Mouse (Mus musculus) lung, embryonic 14.5 days (tissue): Measurements from ENCODE around the gene Igsf8. TPM values are rescaled to one million over a fixed set of nuclear protein-coding genes. Genes with fewer than 3 reads are reported as not detected.

ENCODE experiments used
- ATAC-seq: fragments of 200-750 bp; cut with Nextera tagmentation; 2 replicates; pipeline ENCODE4 v1.8.0; 2017; ENCODE audit warnings: mild to moderate bottlenecking, moderate TSS enrichment, moderate library complexity; ENCODE audit not compliant: insufficient read depth
- DNase-seq: peaks from one replicate; pipeline ENCODE4 v3.0.0-alpha.2; 2015
- H3K27ac ChIP-seq: fragments of 300-500 bp; sonication (generic); 2 replicates; pipeline ENCODE4 v1.5.1; 2014; ENCODE audit warnings: low read depth, mild to moderate bottlenecking, moderate library complexity
- H3K27me3 ChIP-seq: fragments of 300-500 bp; sonication (generic); 2 replicates; pipeline ENCODE4 v1.6.1; 2014; ENCODE audit warnings: low read length, control low read depth; ENCODE audit not compliant: insufficient read depth
- H3K36me3 ChIP-seq: fragments of 300-500 bp; sonication (generic); 2 replicates; pipeline ENCODE4 v1.6.1; 2014; ENCODE audit warnings: control low read depth; ENCODE audit not compliant: insufficient read depth
- H3K4me1 ChIP-seq: fragments of 300-500 bp; sonication (generic); 2 replicates; pipeline ENCODE4 v1.6.1; 2014; ENCODE audit warnings: antibody characterized with exemption, control low read depth; ENCODE audit not compliant: insufficient read depth
- H3K4me2 ChIP-seq: fragments of 300-500 bp; sonication (generic); 2 replicates; pipeline ENCODE4 v1.6.1; 2014; ENCODE audit warnings: mild to moderate bottlenecking
- H3K4me3 ChIP-seq: fragments of 300-500 bp; sonication (generic); 2 replicates; pipeline ENCODE4 v1.5.1; 2014; ENCODE audit warnings: low read depth, low read length
- H3K9ac ChIP-seq: fragments of 300-500 bp; sonication (generic); 2 replicates; pipeline ENCODE4 v1.6.1; 2014
- H3K9me3 ChIP-seq: fragments of 300-500 bp; sonication (generic); 2 replicates; pipeline ENCODE4 v1.6.1; 2016; ENCODE audit warnings: low read depth, low read length, control low read depth
- CTCF ChIP-seq: IDR thresholded peaks from 2 replicates; pipeline ENCODE4 v1.5.1; 2016; ENCODE audit warnings: antibody characterized with exemption, low read depth
- WGBS: fragments of 180-500 bp; shearing (Covaris S2); extraction: QIAGEN DNeasy Blood & Tissue Kit; methylation state at CpG from one replicate; pipeline ENCODE4 v1.1.7; 2014; 5-methylcytosine and 5-hydroxymethylcytosine counted together
- polyA plus RNA-seq: library from polyadenylated mRNA; unstranded; fragments of >200 nt; fragmentation: Nextera tagmentation; extraction: Ambion mirVana; gene quantifications from 2 replicates; pipeline ENCODE4 v1.2.1, GENCODE M21; 2014

Igsf8 gene
- polyA plus RNA-seq, 1 experiment from 2014 or later: 47.8 TPM

DNA sequence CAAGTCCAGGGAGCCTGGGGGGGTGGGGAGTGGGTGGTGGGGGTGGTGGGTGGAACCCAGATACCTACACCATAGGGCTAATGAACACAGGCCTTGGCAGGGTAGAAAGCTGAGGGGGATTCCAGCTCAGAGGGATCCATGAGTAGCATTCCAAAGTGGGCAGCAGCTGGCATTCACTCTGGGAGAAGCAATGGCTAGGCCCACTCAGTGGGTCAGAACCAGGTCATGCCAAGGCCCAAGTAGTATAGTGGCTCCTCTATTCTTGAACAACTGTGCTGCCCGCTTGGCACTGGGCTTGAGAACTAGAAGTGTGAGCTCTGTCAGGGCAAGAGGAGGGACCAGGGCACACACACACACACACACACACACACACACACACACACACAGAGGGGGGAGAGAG lies 47.0 kb downstream of the Igsf8 start:
- peak overlapping the region; percentile 88 for H3K27ac ChIP-seq
- no peak overlapping the region for H3K9ac ChIP-seq
- WGBS: 82% methylated on average over 1 of the region's 1 CpGs
- no peaks in the 10 kb centered on the region for H3K9me3 ChIP-seq
- ATAC-seq: no peak
- DNase-seq: no peak
- H3K4me1 ChIP-seq: peaks cover 8% of the 10 kb centered on the region
- no peaks in the 10 kb centered on the region for H3K27me3 ChIP-seq
- no peak for TF ChIP-seq CTCF
- H3K4me3 ChIP-seq: no peak overlapping the region
- H3K36me3 ChIP-seq: no peaks in the 10 kb centered on the region
- no peak overlapping the region for H3K4me2 ChIP-seq

DNA sequence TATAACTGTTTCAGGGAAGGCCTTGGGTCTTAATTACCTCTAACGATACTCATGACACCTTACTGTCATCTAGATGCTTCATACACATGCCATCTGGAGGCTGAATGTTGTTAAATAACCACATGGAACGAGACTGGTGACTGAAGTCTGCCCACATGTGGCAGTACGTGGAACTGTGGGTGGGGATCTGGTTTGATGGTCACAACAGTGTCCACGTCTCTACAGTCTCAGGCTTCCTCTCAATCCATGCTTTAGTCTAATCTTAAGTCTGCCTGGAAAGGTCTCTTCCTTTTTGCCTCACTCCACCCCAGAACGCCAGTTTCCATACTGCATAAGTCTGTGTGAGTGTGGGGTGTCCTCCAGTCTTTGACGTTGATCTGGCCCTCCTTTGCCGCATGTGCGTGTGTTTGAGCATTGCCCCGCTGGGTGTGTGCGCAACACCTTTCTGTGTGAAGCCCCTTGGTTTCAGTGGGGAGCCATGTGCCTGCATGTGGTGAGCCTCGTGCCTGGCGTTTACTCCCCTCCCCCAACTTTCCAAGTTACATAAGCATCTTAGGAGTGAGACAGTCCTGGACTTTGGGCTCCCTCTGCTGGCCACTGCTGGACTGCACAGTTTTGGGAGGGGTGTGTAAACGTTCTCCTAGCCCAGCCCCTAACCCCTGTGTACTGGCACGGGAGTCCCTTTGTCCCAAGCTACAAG lies 48.4 kb downstream of the Igsf8 start:
- Histone ChIP-seq H3K4me1 (peaks cover 8% of the 10 kb centered on the region), H3K27me3 (no peaks in the 10 kb centered on the region), H3K4me2 (peak overlapping the region; percentile 57), H3K27ac (peak overlapping the region; percentile 65), H3K4me3 (peak overlapping the region; percentile 10; the same call in 1 of the 2 replicates), H3K36me3 (no peaks in the 10 kb centered on the region), H3K9ac (peak overlapping the region; percentile 46), H3K9me3 (no peaks in the 10 kb centered on the region)
- ATAC-seq (peak; percentile 71), DNase-seq (peak; percentile 99)
- peak; percentile 96 for TF ChIP-seq CTCF
- WGBS: under 1% methylated on average over 14 of the region's 14 CpGs

GRCm38 (mm10) chr1:172311248-172311906 lies 49.9 kb downstream of the Igsf8 start:
- Histone ChIP-seq H3K9ac (peak overlapping the region; percentile 64), H3K27ac (peak overlapping the region; percentile 94), H3K27me3 (no peaks in the 10 kb centered on the region), H3K4me2 (peak overlapping the region; percentile 97), H3K4me3 (peak overlapping the region; percentile 63), H3K36me3 (no peaks in the 10 kb centered on the region), H3K9me3 (no peaks in the 10 kb centered on the region), H3K4me1 (peaks cover 8% of the 10 kb centered on the region)
- WGBS: 3% methylated on average over 23 of the region's 23 CpGs
- peak; percentile 8 for ATAC-seq
- peak; percentile 78 for DNase-seq
- peak; percentile 25; the same call in 1 of the 2 replicates for TF ChIP-seq CTCF

DNA sequence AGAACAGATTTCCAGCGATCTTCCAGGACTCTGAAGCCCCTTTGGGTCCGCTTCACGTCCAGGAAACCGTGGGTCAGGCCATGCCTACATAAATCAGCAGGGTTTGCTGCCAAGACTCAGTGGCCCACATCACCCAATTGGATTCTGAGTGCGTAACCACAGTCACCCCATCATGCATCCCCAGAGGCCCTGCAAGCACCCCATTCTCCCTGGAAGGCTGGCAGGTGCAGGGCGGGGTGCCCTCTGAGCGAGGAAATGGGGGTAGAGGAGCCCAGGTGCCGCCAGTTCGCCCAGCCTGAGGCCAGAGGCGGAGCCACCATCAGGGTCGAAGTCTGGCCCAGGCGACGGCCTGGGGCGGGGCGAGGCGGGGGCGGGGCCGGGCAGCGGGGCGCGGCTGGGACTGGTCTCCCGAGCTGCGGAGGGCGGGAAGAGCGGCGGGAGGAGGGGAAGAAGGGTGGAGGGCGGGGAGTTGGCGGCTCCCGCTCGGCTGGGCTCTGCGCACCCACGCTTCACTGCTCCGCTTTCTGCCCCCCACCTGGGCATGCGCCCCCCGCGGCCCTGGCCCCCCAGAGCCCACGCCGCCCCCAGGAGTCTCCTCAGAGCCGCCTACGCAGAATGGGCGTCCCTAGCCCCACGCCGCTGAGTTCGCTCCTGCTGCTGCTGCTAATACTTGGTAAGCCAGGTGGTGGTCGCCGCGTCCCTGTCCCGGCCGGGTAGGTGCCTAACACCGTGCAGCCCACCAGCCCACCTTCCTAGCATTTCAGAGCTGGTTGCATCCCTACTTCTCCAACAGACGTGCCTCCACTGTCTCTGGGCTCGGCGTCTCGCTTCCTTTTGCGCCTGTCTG lies 50.7 kb downstream of the Igsf8 start:
- peaks cover 8% of the 10 kb centered on the region for H3K4me1 ChIP-seq
- H3K27ac ChIP-seq: peak overlapping the region; percentile 94
- peak overlapping the region; percentile 97 for H3K4me2 ChIP-seq
- DNase-seq: peak; percentile 89
- H3K4me3 ChIP-seq: peak overlapping the region; percentile 63
- peaks cover under 1% of the 10 kb centered on the region; the same call in 1 of the 2 replicates for H3K36me3 ChIP-seq
- H3K9ac ChIP-seq: peak overlapping the region; percentile 64
- TF ChIP-seq CTCF: no peak
- WGBS: under 1% methylated on average over 53 of the region's 55 CpGs
- peak; percentile 75 for ATAC-seq
- H3K9me3 ChIP-seq: no peaks in the 10 kb centered on the region
- no peaks in the 10 kb centered on the region for H3K27me3 ChIP-seq

GRCm38 (mm10) chr1:172312768-172313561 lies 51.5 kb downstream of the Igsf8 start:
- no peak for ATAC-seq
- Histone ChIP-seq H3K4me2 (peak overlapping the region; percentile 97), H3K9ac (peak overlapping the region; percentile 64), H3K27ac (no peak overlapping the region), H3K27me3 (no peaks in the 10 kb centered on the region), H3K4me1 (peaks cover 8% of the 10 kb centered on the region), H3K4me3 (peak overlapping the region; percentile 63), H3K36me3 (peaks cover 9% of the 10 kb centered on the region; the same call in 1 of the 2 replicates), H3K9me3 (no peaks in the 10 kb centered on the region)
- peak; percentile 47 for DNase-seq
- WGBS: 11% methylated on average over 16 of the region's 16 CpGs
- no peak for TF ChIP-seq CTCF

DNA sequence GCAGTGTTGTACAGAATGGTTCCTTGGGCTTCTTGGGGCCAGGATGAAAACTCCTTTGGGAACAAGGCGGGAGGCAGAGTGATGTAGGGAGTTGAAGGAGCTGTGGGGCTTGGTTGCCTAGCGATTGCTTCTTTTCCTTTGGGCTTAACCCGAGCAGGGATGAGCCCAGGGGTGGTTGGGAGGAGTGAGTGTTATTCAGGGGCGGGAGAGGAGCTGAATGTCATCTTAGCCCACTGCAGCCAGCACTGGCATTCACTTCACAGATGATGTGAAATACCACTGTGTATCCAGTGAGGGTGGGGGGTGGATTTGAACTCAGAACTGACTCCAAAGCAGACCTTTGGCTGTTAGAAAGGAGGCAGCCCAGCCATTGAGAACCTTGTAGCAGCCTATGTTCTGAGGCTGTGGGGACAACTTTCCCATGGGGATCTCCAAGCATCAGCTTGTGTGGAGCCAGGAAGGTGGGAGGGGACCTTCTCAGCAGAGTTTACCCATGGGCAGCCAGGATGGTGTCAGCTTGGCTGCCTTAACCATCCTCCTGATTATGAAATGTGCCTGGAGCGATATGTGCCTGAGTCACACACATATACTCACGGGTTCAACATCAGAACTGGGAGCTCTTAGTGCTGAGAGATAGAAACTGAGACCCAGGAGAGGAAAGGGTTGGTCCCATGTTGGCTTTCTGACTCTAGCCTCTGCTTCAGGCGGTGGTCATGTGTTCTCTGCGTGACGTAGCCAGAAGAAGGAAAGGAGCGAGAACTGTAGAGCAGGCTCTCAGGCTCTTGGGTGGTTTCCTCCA lies 52.4 kb downstream of the Igsf8 start:
- TF ChIP-seq CTCF: no peak
- H3K9me3 ChIP-seq: no peaks in the 10 kb centered on the region
- H3K4me1 ChIP-seq: peaks cover 8% of the 10 kb centered on the region
- peaks cover 17% of the 10 kb centered on the region for H3K36me3 ChIP-seq
- no peak overlapping the region for H3K9ac ChIP-seq
- ATAC-seq: no peak
- H3K27ac ChIP-seq: no peak overlapping the region
- H3K4me2 ChIP-seq: peak overlapping the region; percentile 97
- 0 out of 2 replicates have a peak overlapping the region, but pooled peaks have one; percentile 3 for H3K4me3 ChIP-seq
- DNase-seq: no peak
- WGBS: 75% methylated on average over 10 of the region's 10 CpGs
- no peaks in the 10 kb centered on the region for H3K27me3 ChIP-seq
